Mouse (Mus musculus) neutrophil, adult 83 days (primary cell): ENCODE results near the gene Prkcz. TPM values are rescaled to one million over a fixed set of nuclear protein-coding genes. Genes with fewer than 3 reads are reported as not detected.

ENCODE experiments used
- total RNA-seq, 2 experiments: library from RNA; stranded (reverse); gene quantifications; one replicate each; pipeline ENCODE4 v1.2.4; 2023

Prkcz gene
- under 1 TPM; 0.28 to 0.79 TPM for total RNA-seq

DNA sequence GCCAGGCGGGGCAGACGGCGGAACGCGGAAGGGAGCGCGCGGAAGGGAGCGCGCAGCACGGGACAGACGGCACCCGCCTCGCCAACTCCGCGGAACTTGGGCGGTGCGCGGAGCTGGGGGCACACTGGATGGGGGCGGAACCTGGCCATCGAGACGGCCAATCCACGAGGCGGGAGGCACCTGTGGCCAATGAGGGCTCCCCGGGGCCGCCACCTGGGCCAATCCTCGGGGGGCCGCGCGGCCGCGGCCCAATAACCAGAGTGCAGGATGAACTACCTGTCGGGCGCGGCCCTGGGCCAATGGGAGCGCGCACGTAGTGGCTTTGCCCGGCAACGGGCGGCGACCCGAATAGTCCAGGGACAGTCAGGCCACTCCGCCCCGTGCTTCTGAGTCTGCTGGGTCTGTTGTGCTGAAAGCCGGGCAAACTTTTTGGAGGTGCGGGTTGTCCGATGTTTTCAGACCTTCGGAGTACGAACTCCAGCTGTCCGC is at the start of gene Prkcz:
Gene Prkcz, minus strand, starts transcription at position 59 of the 489 bp plus-strand sequence.

GRCm38 (mm10) chr4:155409058-155409776 is 48.1 kb upstream of the Prkcz start, which contains the start of gene Cfap74:
Gene Cfap74, plus strand, starts transcription at chr4:155409190.

GRCm38 (mm10) chr4:155397511-155398221 is 36.5 kb upstream of the Prkcz start, which contains the start of gene Gabrd:
Gene Gabrd, minus strand, starts transcription at chr4:155398112.

DNA sequence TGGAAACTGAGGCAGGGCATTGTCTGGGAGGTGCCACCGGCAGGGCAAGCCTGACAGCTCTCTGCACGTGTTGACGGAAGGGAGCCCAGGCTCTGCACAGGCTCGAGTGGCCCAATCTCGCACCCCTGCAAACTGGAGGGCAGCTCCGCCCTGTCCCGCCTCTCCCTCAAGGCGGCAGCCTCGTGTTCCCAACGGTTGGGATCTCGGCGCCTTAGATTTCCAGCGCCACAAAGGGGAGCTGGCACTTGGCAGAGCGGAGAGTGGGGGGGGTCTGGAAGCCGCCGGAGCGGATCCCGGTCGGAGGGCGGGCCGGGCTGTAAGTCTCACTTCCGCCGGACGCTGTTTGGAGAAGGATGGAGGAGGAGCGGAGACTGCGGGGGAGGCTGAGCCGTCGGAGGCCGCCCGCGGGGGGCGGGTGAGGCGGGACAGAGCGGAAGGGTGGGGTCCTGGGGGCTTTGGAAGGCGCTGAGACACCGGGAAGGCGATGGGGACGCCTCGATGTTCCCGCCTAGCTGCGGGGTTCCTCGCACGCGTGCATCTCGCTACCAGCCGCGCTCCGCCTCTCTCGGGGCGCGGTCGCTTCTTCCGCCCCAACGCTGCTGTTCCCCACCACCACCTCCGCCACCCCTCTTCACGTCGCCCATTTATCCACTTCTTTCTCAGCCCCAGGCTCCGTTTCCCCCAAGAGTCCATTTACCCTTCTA is 111.4 kb downstream of the Prkcz start, which contains the start of gene Faap20:
Gene Faap20, plus strand, starts transcription at position 155 of the 704 bp plus-strand sequence.

GRCm38 (mm10) chr4:155222552-155222840 is 138.7 kb downstream of the Prkcz start, which contains the start of gene Ski:
Gene Ski, minus strand, starts transcription at chr4:155222592.

Other genes starting within 250 kb of the Prkcz start
- 10 to 100 TPM; 30.8 to 31.8 TPM for gene Ski, start 138.8 kb downstream of the Prkcz start, total RNA-seq
- 10 to 100 TPM; 30.7 to 35.7 TPM for gene Faap20, start 111.6 kb downstream of the Prkcz start, total RNA-seq
- gene Gabrd, start 36.8 kb upstream of the Prkcz start, total RNA-seq: not detected
- gene Cfap74, start 47.8 kb upstream of the Prkcz start, total RNA-seq: under 1 TPM; 0.48 to 0.55 TPM
- not detected for gene Tmem52, start 107.8 kb upstream of the Prkcz start, total RNA-seq
- 100 to 1,000 TPM; 248 to 278 TPM for gene Gnb1, start 130.0 kb upstream of the Prkcz start, total RNA-seq
- 100 to 1,000 TPM; 330 to 334 TPM for gene Nadk, start 201.0 kb upstream of the Prkcz start, total RNA-seq
- 10 to 100 TPM; 16.7 to 17.2 TPM for gene Slc35e2, start 240.1 kb upstream of the Prkcz start, total RNA-seq